Mouse (Mus musculus) heart, postnatal 0 days (tissue): ENCODE measurements around the gene Ankrd44. TPM values are rescaled to one million over a fixed set of nuclear protein-coding genes. Genes with fewer than 3 reads are reported as not detected.
"Not testable (repeated sequence)": the region's sequence is repeated elsewhere in the genome, so short reads cannot be mapped to it uniquely, and the experiment has no call there.

ENCODE experiments used
- ATAC-seq: fragments of 200-750 bp; cut with Nextera tagmentation; 2 replicates; pipeline ENCODE4 v1.8.0; 2017; ENCODE audit warnings: low read depth, moderate number of reproducible peaks, moderate library complexity; ENCODE audit not compliant: insufficient read depth
- DNase-seq: peaks from one replicate; pipeline ENCODE4 v3.0.0-alpha.2; 2016; ENCODE audit warnings: low spot score
- H3K27ac ChIP-seq: fragments of 300-500 bp; sonication (generic); 2 replicates; pipeline ENCODE4 v1.5.1; 2014; ENCODE audit warnings: low read depth, mild to moderate bottlenecking
- H3K27me3 ChIP-seq: fragments of 300-500 bp; sonication (generic); 2 replicates; pipeline ENCODE4 v1.6.1; 2014; ENCODE audit warnings: low read length, mixed read lengths; ENCODE audit not compliant: control insufficient read depth, insufficient read depth
- H3K36me3 ChIP-seq: fragments of 300-500 bp; sonication (generic); replicated peaks from 2 replicates; pipeline ENCODE4 v1.6.1; 2014; ENCODE audit warnings: low read length, mixed read lengths; ENCODE audit not compliant: control insufficient read depth, insufficient read depth
- H3K4me1 ChIP-seq: fragments of 300-500 bp; sonication (generic); 2 replicates; pipeline ENCODE4 v1.6.1; 2014; ENCODE audit warnings: antibody characterized with exemption; ENCODE audit not compliant: control insufficient read depth, insufficient read depth
- H3K4me2 ChIP-seq: fragments of 300-500 bp; sonication (generic); 2 replicates; pipeline ENCODE4 v1.6.1; 2014; ENCODE audit warnings: low read depth, mild to moderate bottlenecking, low read length, moderate library complexity
- H3K4me3 ChIP-seq: fragments of 300-500 bp; sonication (generic); 2 replicates; pipeline ENCODE4 v1.5.1; 2014; ENCODE audit warnings: low read depth, low read length
- H3K9ac ChIP-seq: fragments of 300-500 bp; sonication (generic); replicated peaks from 2 replicates; pipeline ENCODE4 v1.6.1; 2014; ENCODE audit warnings: low read depth, low read length, mixed read lengths
- H3K9me3 ChIP-seq: fragments of 300-500 bp; sonication (generic); replicated peaks from 2 replicates; pipeline ENCODE4 v1.6.1; 2016; ENCODE audit warnings: low read length; ENCODE audit not compliant: control insufficient read depth
- CTCF ChIP-seq: IDR thresholded peaks from 2 replicates; pipeline ENCODE4 v1.5.1; 2016; ENCODE audit warnings: antibody characterized with exemption, control low read depth, low read depth
- EP300 ChIP-seq: IDR thresholded peaks from 2 replicates; pipeline ENCODE4 v1.6.1; 2016; ENCODE audit warnings: antibody characterized with exemption, low read depth
- WGBS: fragments of 180-500 bp; shearing (Covaris S2); extraction: QIAGEN DNeasy Blood & Tissue Kit; methylation state at CpG from one replicate; pipeline ENCODE4 v1.1.7; 2014; 5-methylcytosine and 5-hydroxymethylcytosine counted together
- polyA plus RNA-seq: library from polyadenylated mRNA; unstranded; fragments of >200 nt; fragmentation: Nextera tagmentation; extraction: Ambion mirVana; gene quantifications from 2 replicates; pipeline ENCODE4 v1.2.1, GENCODE M21; 2015
- total RNA-seq: library from RNA; depleted of rRNA; stranded (reverse); fragments of >200 nt; gene quantifications from 2 replicates; pipeline ENCODE4 v1.2.3, GENCODE M21; 2014; ENCODE audit warnings: low replicate concordance

Gene Ankrd44
- total and polyA plus RNA-seq, 2 experiments from 2014 or later: 3.3 to 9.6 TPM

DNA sequence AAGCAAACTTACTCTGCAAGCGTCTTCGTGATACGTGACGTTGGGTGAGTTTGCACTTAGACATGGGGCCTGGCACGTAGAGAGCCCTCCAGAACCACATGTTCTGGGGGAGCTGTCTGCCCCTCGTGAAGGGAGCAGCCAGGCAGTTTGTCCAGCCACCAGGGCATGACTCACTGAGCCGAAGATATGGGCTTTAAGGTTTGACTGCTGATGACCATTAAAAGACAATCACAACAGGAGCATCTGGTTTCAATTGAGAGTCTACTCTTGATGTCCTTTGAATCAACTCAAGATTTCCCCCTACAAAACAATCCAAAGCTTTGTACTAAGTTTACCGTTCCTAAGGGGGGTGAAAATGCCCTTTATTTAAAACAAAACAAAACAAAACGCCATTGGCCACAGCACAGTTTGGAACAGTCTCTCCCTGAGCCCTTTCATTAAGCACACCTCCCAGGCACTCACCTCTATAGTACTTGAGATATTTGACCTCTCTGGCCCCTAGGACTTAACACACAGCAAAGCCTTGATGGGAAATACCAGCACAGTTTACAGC, 34.5 kb upstream of the Ankrd44 start:
- Histone ChIP-seq H3K4me1 (no peaks in the 10 kb centered on the region), H3K4me3 (no peak overlapping the region), H3K9ac (no peak overlapping the region), H3K36me3 (no peaks in the 10 kb centered on the region), H3K27ac (no peak overlapping the region), H3K4me2 (no peak overlapping the region), H3K9me3 (no peaks in the 10 kb centered on the region), H3K27me3 (no peaks in the 10 kb centered on the region)
- WGBS: 61% methylated on average over 9 of the region's 9 CpGs
- DNase-seq: no peak
- TF ChIP-seq EP300 (no peak), CTCF (no peak)
- no peak for ATAC-seq

GRCm38 (mm10) chr1:54958525-54958924, 32.3 kb upstream of the Ankrd44 start:
- no peak for ATAC-seq
- H3K27ac ChIP-seq: no peak overlapping the region
- H3K9ac ChIP-seq: no peak overlapping the region
- H3K9me3 ChIP-seq: no peaks in the 10 kb centered on the region
- H3K27me3 ChIP-seq: no peaks in the 10 kb centered on the region
- H3K4me2 ChIP-seq: no peak overlapping the region
- no peak for TF ChIP-seq EP300
- TF ChIP-seq CTCF: 0 out of 2 replicates have a peak, but pooled peaks have one; percentile 7
- H3K4me3 ChIP-seq: no peak overlapping the region
- 69% methylated on average over 3 of the region's 3 CpGs for WGBS
- no peaks in the 10 kb centered on the region for H3K36me3 ChIP-seq
- no peaks in the 10 kb centered on the region for H3K4me1 ChIP-seq
- no peak for DNase-seq

DNA sequence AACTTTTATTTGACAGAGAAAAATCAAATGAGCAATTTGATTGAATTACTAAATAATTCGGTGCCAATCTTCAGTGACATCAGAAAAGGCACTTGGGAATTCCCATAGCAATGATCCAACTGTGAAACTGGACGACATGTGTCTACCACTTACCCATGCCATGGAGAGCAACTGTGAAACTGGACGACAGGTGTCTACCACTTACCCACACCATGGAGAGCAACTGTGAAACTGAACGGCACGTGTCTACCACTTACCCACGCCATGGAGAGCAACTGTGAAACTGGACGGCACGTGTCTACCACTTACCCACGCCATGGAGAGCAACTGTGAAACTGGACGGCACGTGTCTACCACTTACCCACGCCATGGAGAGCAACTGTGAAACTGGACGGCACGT, 30.8 kb upstream of the Ankrd44 start:
- H3K9me3 ChIP-seq, H3K36me3 ChIP-seq, H3K27ac ChIP-seq, H3K4me1 ChIP-seq, H3K4me3 ChIP-seq, H3K4me2 ChIP-seq, H3K9ac ChIP-seq, DNase-seq, ATAC-seq, H3K27me3 ChIP-seq: not testable (repeated sequence)
- 86% methylated on average over 11 of the region's 14 CpGs for WGBS

DNA sequence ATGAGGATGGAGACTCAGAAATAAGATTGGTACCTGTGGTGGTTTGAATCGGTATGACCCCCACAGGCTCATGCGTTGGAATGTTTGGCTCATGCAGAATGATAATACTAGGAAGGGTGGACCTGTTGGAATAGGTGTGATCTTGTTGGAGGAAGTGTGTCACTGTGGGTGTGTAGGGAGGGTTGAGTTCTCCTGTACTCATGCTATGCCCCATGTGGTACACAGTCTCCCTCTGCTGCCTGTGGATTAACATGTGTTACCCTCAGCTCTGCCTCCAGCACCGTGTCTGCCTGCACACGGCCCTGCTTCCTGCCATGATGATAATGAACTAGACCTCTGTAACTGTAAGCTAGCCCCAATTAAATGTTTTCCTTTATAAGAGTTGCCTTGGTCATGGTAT, 28.7 kb upstream of the Ankrd44 start:
- ATAC-seq (no peak), DNase-seq (no peak)
- Histone ChIP-seq H3K4me1 (no peaks in the 10 kb centered on the region), H3K27me3 (no peaks in the 10 kb centered on the region), H3K36me3 (no peaks in the 10 kb centered on the region), H3K9me3 (no peaks in the 10 kb centered on the region), H3K27ac (no peak overlapping the region), H3K9ac (no peak overlapping the region), H3K4me2 (no peak overlapping the region), H3K4me3 (no peak overlapping the region)
- WGBS: 79% methylated on average over 4 of the region's 4 CpGs
- TF ChIP-seq CTCF: no peak
- no peak for TF ChIP-seq EP300

- Histone ChIP-seq H3K27me3 (no peaks in the 10 kb centered on the region), H3K4me1 (no peaks in the 10 kb centered on the region), H3K9ac (no peak overlapping the region), H3K4me2 (no peak overlapping the region), H3K36me3 (no peaks in the 10 kb centered on the region), H3K4me3 (no peak overlapping the region), H3K9me3 (no peaks in the 10 kb centered on the region), H3K27ac (no peak overlapping the region)
- 70% methylated on average over 3 of the region's 3 CpGs for WGBS
- ATAC-seq (no peak), DNase-seq (no peak)
- no peak for TF ChIP-seq CTCF
- TF ChIP-seq EP300: no peak
Observed at GRCm38 (mm10) chr1:54944648-54945047, 18.5 kb upstream of the Ankrd44 start.

DNA sequence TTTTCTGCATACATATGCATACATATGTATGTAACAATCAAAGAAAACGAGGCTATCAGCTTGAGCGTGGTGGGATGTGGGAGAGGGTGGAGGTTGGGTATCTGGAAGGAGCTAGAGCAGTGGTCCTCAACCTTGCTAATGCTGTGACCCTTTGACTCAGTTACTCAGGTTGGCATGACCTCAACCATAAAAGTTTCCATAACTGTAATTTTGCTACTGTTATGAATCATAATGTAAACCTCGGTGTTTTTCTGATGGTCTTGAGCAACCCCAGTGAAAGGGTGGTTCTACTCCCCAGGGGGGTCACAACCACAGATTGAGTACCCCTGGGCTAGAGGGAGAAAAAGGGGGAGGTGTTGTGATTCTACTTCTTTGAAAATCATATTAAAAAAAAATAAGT, 9.3 kb upstream of the Ankrd44 start:
- DNase-seq (no peak), ATAC-seq (no peak)
- Histone ChIP-seq H3K4me2 (no peak overlapping the region), H3K4me1 (0 out of 2 replicates have a peak, but pooled peaks cover 4% of the 10 kb centered on the region), H3K9ac (no peak overlapping the region), H3K27ac (no peak overlapping the region), H3K36me3 (no peaks in the 10 kb centered on the region), H3K4me3 (no peak overlapping the region), H3K27me3 (no peaks in the 10 kb centered on the region), H3K9me3 (no peaks in the 10 kb centered on the region)
- WGBS: 69% methylated on average over 3 of the region's 3 CpGs
- no peak for TF ChIP-seq EP300
- TF ChIP-seq CTCF: no peak
